Comparison of ENCODE assay signal across 9 mouse cellular contexts in genomic region chr16:31016169-31016568, GRCm38 (mm10).
A peak's percentile ranks its signal among the peaks of the same experiment; 100 is the strongest.
DNase-seq lines count a peak whose midpoint lies in the region; ATAC-seq and TF ChIP-seq lines count a peak whose summit lies in the region.
"Had no signal": no experiment of that assay in that cellular context is flagged by ENCODE, and none has a peak within 500 bp of the region (broad histone marks: within the 10 kb centered on the region; RNA-seq: fewer than 3 reads in every experiment).

No protein-coding gene starts in this region.

- no peaks in the 10 kb centered on the region for H3K36me3 ChIP-seq in forebrain, postnatal 0 days (ENCODE audit: insufficient read depth)
- no peaks in the 10 kb centered on the region for H3K36me3 ChIP-seq in forebrain, embryonic 16.5 days (ENCODE audit: control insufficient read depth, insufficient read depth)
- no peaks in the 10 kb centered on the region for H3K36me3 ChIP-seq in forebrain, embryonic 12.5 days (replicated peaks)
- H3K36me3 ChIP-seq: forebrain, embryonic 15.5 days had no signal

- no peaks in the 10 kb centered on the region for H3K4me1 ChIP-seq in forebrain, postnatal 0 days (ENCODE audit: insufficient read depth)
- no peaks in the 10 kb centered on the region for H3K4me1 ChIP-seq in forebrain, embryonic 16.5 days (replicated peaks; ENCODE audit: control insufficient read depth, insufficient read depth, low read length)
- no peaks in the 10 kb centered on the region for H3K4me1 ChIP-seq in forebrain, embryonic 12.5 days
- H3K4me1 ChIP-seq: forebrain, embryonic 15.5 days had no signal

- H3K9me3 ChIP-seq in forebrain, postnatal 0 days (ENCODE audit: low read length): no peaks in the 10 kb centered on the region
- no peaks in the 10 kb centered on the region for H3K9me3 ChIP-seq in forebrain, embryonic 16.5 days (ENCODE audit: control insufficient read depth, low read length)
- no peaks in the 10 kb centered on the region for H3K9me3 ChIP-seq in forebrain, embryonic 12.5 days
- H3K9me3 ChIP-seq: forebrain, embryonic 15.5 days had no signal

- H3K9ac ChIP-seq in forebrain, postnatal 0 days: no peak overlapping the region
- no peak overlapping the region for H3K9ac ChIP-seq in forebrain, embryonic 16.5 days (replicated peaks; ENCODE audit: low read depth, low read length)
- no peak overlapping the region for H3K9ac ChIP-seq in forebrain, embryonic 12.5 days
- H3K9ac ChIP-seq: forebrain, embryonic 15.5 days had no signal

- 80% methylated on average over 8 of the region's 8 CpGs for WGBS in forebrain, postnatal 0 days
- WGBS in forebrain, embryonic 16.5 days: 78% methylated on average over 8 of the region's 8 CpGs
- WGBS in forebrain, embryonic 12.5 days: 77% methylated on average over 8 of the region's 8 CpGs

- peak; percentile 27; the same call in 1 of the 2 replicates for TF ChIP-seq CTCF in forebrain, postnatal 0 days (IDR thresholded peaks at IDR 0.05; ENCODE audit: low read depth)

- H3K4me2 ChIP-seq in forebrain, postnatal 0 days (ENCODE audit: low read depth): no peak overlapping the region
- H3K4me2 ChIP-seq in forebrain, embryonic 16.5 days (ENCODE audit: low read length): no peak overlapping the region
- no peak overlapping the region for H3K4me2 ChIP-seq in forebrain, embryonic 12.5 days
- H3K4me2 ChIP-seq: forebrain, embryonic 15.5 days had no signal

- H3K27ac ChIP-seq in forebrain, postnatal 0 days (ENCODE audit: low read depth, low read length): no peak overlapping the region
- no peak overlapping the region for H3K27ac ChIP-seq in forebrain, embryonic 16.5 days (ENCODE audit: low read length)
- no peak overlapping the region for H3K27ac ChIP-seq in forebrain, embryonic 12.5 days
- H3K27ac ChIP-seq: forebrain, embryonic 15.5 days had no signal

- no peak for DNase-seq in forebrain, postnatal 0 days
- DNase-seq in right cerebral cortex, postnatal 14 days: peak; percentile 32
- no peak for DNase-seq in right cerebral cortex, postnatal 25 days
- peak; percentile 42 to 52 for DNase-seq in thymus, postnatal 36 days
- DNase-seq in cerebellum, adult 11 months: no peak

- H3K4me3 ChIP-seq in forebrain, postnatal 0 days (ENCODE audit: low read depth, low read length): no peak overlapping the region
- H3K4me3 ChIP-seq in forebrain, embryonic 16.5 days (replicated peaks; ENCODE audit: low read length): no peak overlapping the region
- H3K4me3 ChIP-seq in forebrain, embryonic 12.5 days (replicated peaks): no peak overlapping the region
- H3K4me3 ChIP-seq: forebrain, embryonic 15.5 days had no signal

- no peaks in the 10 kb centered on the region for H3K27me3 ChIP-seq in forebrain, postnatal 0 days (ENCODE audit: insufficient read depth, low read length)
- no peaks in the 10 kb centered on the region for H3K27me3 ChIP-seq in forebrain, embryonic 16.5 days (replicated peaks; ENCODE audit: control insufficient read depth, insufficient read depth, low read length)
- no peaks in the 10 kb centered on the region for H3K27me3 ChIP-seq in forebrain, embryonic 12.5 days
- H3K27me3 ChIP-seq: forebrain, embryonic 15.5 days had no signal

- ATAC-seq in forebrain, postnatal 0 days: no peak
- no peak for ATAC-seq in forebrain, embryonic 16.5 days
- peak; percentile 36; the same call in 1 of the 2 replicates for ATAC-seq in granulocyte monocyte progenitor cell, adult 5-6 weeks (replicated peaks; ENCODE audit: poor library complexity, severe bottlenecking)
- ATAC-seq in forebrain, embryonic 12.5 days (ENCODE audit: low FRiP score): no peak
- ATAC-seq: forebrain, embryonic 15.5 days had no signal

Comparison
In these comparisons a context has a peak if more than half of its experiments do, and no peak if none do; other contexts are left out.
1. DNase-seq: peak in right cerebral cortex, postnatal 14 days (single experiment) and thymus, postnatal 36 days (2 of 2); none in forebrain, postnatal 0 days (single experiment), right cerebral cortex, postnatal 25 days (single experiment) and cerebellum, adult 11 months (single experiment).